Mouse (Mus musculus) stomach, embryonic 16.5 days (tissue): ENCODE data around the gene Ralgapa1. TPM values are rescaled to one million over a fixed set of nuclear protein-coding genes. Genes with fewer than 3 reads are reported as not detected.
A peak's percentile ranks its signal among the peaks of the same experiment; 100 is the strongest.
"Not testable (repeated sequence)": the region's sequence is repeated elsewhere in the genome, so short reads cannot be mapped to it uniquely, and the experiment has no call there.

Source experiments
- ATAC-seq: fragments of 200-750 bp; cut with Nextera tagmentation; 2 replicates; pipeline ENCODE4 v1.8.0; 2017; ENCODE audit warnings: moderate number of reproducible peaks, moderate TSS enrichment; ENCODE audit not compliant: insufficient read depth, low FRiP score
- H3K27ac ChIP-seq: fragments of 300-500 bp; sonication (generic); 2 replicates; pipeline ENCODE4 v1.5.1; 2014; ENCODE audit warnings: low read length
- H3K27me3 ChIP-seq: fragments of 300-500 bp; sonication (generic); 2 replicates; pipeline ENCODE4 v1.6.1; 2014; ENCODE audit warnings: low read length, control low read depth, mixed read lengths; ENCODE audit not compliant: control insufficient read depth, insufficient read depth
- H3K36me3 ChIP-seq: fragments of 300-500 bp; sonication (generic); 2 replicates; pipeline ENCODE4 v1.6.1; 2014; ENCODE audit warnings: low read length; ENCODE audit not compliant: control insufficient read depth, insufficient read depth
- H3K4me1 ChIP-seq: fragments of 300-500 bp; sonication (generic); 2 replicates; pipeline ENCODE4 v1.6.1; 2014; ENCODE audit warnings: low read length, control low read depth, mixed read lengths; ENCODE audit not compliant: control insufficient read depth, insufficient read depth
- H3K4me2 ChIP-seq: fragments of 300-500 bp; sonication (generic); 2 replicates; pipeline ENCODE4 v1.6.1; 2014; ENCODE audit warnings: low read depth, low read length, mixed read lengths
- H3K4me3 ChIP-seq: fragments of 300-500 bp; sonication (generic); replicated peaks from 2 replicates; pipeline ENCODE4 v1.5.1; 2014; ENCODE audit warnings: mild to moderate bottlenecking, low read length
- H3K9ac ChIP-seq: fragments of 300-500 bp; sonication (generic); 2 replicates; pipeline ENCODE4 v1.6.1; 2014; ENCODE audit warnings: low read length
- H3K9me3 ChIP-seq: fragments of 300-500 bp; sonication (generic); replicated peaks from 2 replicates; pipeline ENCODE4 v1.6.1; 2016; ENCODE audit warnings: low read length, control low read depth; ENCODE audit not compliant: control insufficient read depth
- WGBS: fragments of 180-500 bp; shearing (Covaris S2); extraction: QIAGEN DNeasy Blood & Tissue Kit; methylation state at CpG from one replicate; pipeline ENCODE4 v1.1.7; 2014; 5-methylcytosine and 5-hydroxymethylcytosine counted together
- polyA plus RNA-seq: library from polyadenylated mRNA; unstranded; fragments of >200 nt; fragmentation: Nextera tagmentation; extraction: Ambion mirVana; gene quantifications from 2 replicates; pipeline ENCODE4 v1.2.1, GENCODE M21; 2015

Gene Ralgapa1
- polyA plus RNA-seq, 1 experiment from 2014 or later: 12.1 TPM

GRCm38 (mm10) chr12:55820119-55820660, 777 bp downstream of the Ralgapa1 start:
- Histone ChIP-seq H3K27me3 (no peaks in the 10 kb centered on the region), H3K9me3 (no peaks in the 10 kb centered on the region), H3K4me1 (peaks cover 7% of the 10 kb centered on the region; the same call in 1 of the 2 replicates), H3K27ac (peak overlapping the region; percentile 93), H3K4me3 (peak overlapping the region; percentile 96), H3K36me3 (no peaks in the 10 kb centered on the region), H3K9ac (peak overlapping the region; percentile 97), H3K4me2 (peak overlapping the region; percentile 71)
- under 1% methylated on average over 35 of the region's 35 CpGs for WGBS
- ATAC-seq: no peak

- Histone ChIP-seq H3K4me2 (no peak overlapping the region), H3K36me3 (no peaks in the 10 kb centered on the region), H3K9me3 (no peaks in the 10 kb centered on the region), H3K27me3 (no peaks in the 10 kb centered on the region), H3K27ac (no peak overlapping the region), H3K4me3 (no peak overlapping the region), H3K4me1 (peaks cover 7% of the 10 kb centered on the region; the same call in 1 of the 2 replicates), H3K9ac (no peak overlapping the region)
- no peak for ATAC-seq
- WGBS: 87% methylated on average over 5 of the region's 5 CpGs
Measured at GRCm38 (mm10) chr12:55816488-55816887, 4.5 kb downstream of the Ralgapa1 start.

- Histone ChIP-seq H3K9ac (no peak overlapping the region), H3K4me3 (no peak overlapping the region), H3K4me1 (no peaks in the 10 kb centered on the region), H3K36me3 (no peaks in the 10 kb centered on the region), H3K9me3 (no peaks in the 10 kb centered on the region), H3K4me2 (no peak overlapping the region), H3K27ac (no peak overlapping the region), H3K27me3 (no peaks in the 10 kb centered on the region)
- 50% methylated on average over 3 of the region's 3 CpGs for WGBS
- no peak for ATAC-seq
Measured at GRCm38 (mm10) chr12:55805035-55805434, 15.9 kb downstream of the Ralgapa1 start.

- no peaks in the 10 kb centered on the region for H3K9me3 ChIP-seq
- no peak overlapping the region for H3K4me3 ChIP-seq
- ATAC-seq: no peak
- H3K4me1 ChIP-seq: no peaks in the 10 kb centered on the region
- no peak overlapping the region for H3K9ac ChIP-seq
- H3K27me3 ChIP-seq: no peaks in the 10 kb centered on the region
- H3K27ac ChIP-seq: no peak overlapping the region
- H3K36me3 ChIP-seq: no peaks in the 10 kb centered on the region
- WGBS: 86% methylated on average over 4 of the region's 4 CpGs
- H3K4me2 ChIP-seq: no peak overlapping the region
Measured at GRCm38 (mm10) chr12:55801131-55801530, 19.8 kb downstream of the Ralgapa1 start.

- 85% methylated on average over 5 of the region's 5 CpGs for WGBS
- H3K9ac ChIP-seq: no peak overlapping the region
Measured at GRCm38 (mm10) chr12:55800144-55800543, 20.8 kb downstream of the Ralgapa1 start.

GRCm38 (mm10) chr12:55798745-55799144, 22.2 kb downstream of the Ralgapa1 start:
- Histone ChIP-seq H3K9me3 (no peaks in the 10 kb centered on the region), H3K36me3 (no peaks in the 10 kb centered on the region), H3K4me3 (no peak overlapping the region), H3K9ac (no peak overlapping the region), H3K27ac (no peak overlapping the region), H3K27me3 (no peaks in the 10 kb centered on the region), H3K4me2 (no peak overlapping the region), H3K4me1 (no peaks in the 10 kb centered on the region)
- no peak for ATAC-seq
- WGBS: 81% methylated on average over 4 of the region's 4 CpGs

More at GRCm38 (mm10) chr12:55800144-55800543, 20.8 kb downstream of the Ralgapa1 start:
- no peaks in the 10 kb centered on the region for H3K9me3 ChIP-seq
- H3K4me3 ChIP-seq: no peak overlapping the region
- no peak overlapping the region for H3K4me2 ChIP-seq
- no peaks in the 10 kb centered on the region for H3K36me3 ChIP-seq
- no peaks in the 10 kb centered on the region for H3K4me1 ChIP-seq
- no peak overlapping the region for H3K27ac ChIP-seq
- H3K27me3 ChIP-seq: no peaks in the 10 kb centered on the region
- no peak for ATAC-seq

GRCm38 (mm10) chr12:55797103-55797502, 23.9 kb downstream of the Ralgapa1 start:
- Histone ChIP-seq H3K27ac (no peak overlapping the region), H3K9ac (no peak overlapping the region), H3K4me1 (no peaks in the 10 kb centered on the region), H3K36me3 (no peaks in the 10 kb centered on the region), H3K27me3 (no peaks in the 10 kb centered on the region), H3K9me3 (no peaks in the 10 kb centered on the region), H3K4me2 (no peak overlapping the region), H3K4me3 (no peak overlapping the region)
- ATAC-seq: no peak
- 70% methylated on average over 3 of the region's 3 CpGs for WGBS

- ATAC-seq, H3K27me3 ChIP-seq, H3K4me2 ChIP-seq, H3K27ac ChIP-seq, H3K9ac ChIP-seq, H3K4me1 ChIP-seq, H3K4me3 ChIP-seq, H3K36me3 ChIP-seq, H3K9me3 ChIP-seq: not testable (repeated sequence)
- WGBS: 85% methylated on average over 4 of the region's 4 CpGs
Measured at GRCm38 (mm10) chr12:55794485-55794884, 26.5 kb downstream of the Ralgapa1 start.

- no peak for ATAC-seq
- WGBS: 80% methylated on average over 2 of the region's 2 CpGs
- Histone ChIP-seq H3K4me3 (no peak overlapping the region), H3K4me1 (no peaks in the 10 kb centered on the region), H3K4me2 (no peak overlapping the region), H3K27me3 (no peaks in the 10 kb centered on the region), H3K27ac (no peak overlapping the region), H3K9ac (no peak overlapping the region), H3K9me3 (no peaks in the 10 kb centered on the region), H3K36me3 (no peaks in the 10 kb centered on the region; the same call in 1 of the 2 replicates)
Measured at GRCm38 (mm10) chr12:55785252-55785651, 35.7 kb downstream of the Ralgapa1 start.
